Mouse (Mus musculus) lung, postnatal 0 days (tissue): ENCODE data around the gene Prpsap2.

ENCODE experiments used
- CTCF ChIP-seq: IDR thresholded peaks from 2 replicates; pipeline ENCODE4 v1.5.1; 2016; ENCODE audit warnings: antibody characterized with exemption, mild to moderate bottlenecking
- EP300 ChIP-seq: IDR thresholded peaks from 2 replicates; pipeline ENCODE4 v1.6.1; 2016; ENCODE audit warnings: antibody characterized with exemption, mild to moderate bottlenecking, control low read depth

- TF ChIP-seq CTCF (no peak), EP300 (no peak)
These were observed 48.6 kb downstream of the Prpsap2 start for GRCm38 (mm10) chr11:61713157-61713855.
